Mouse (Mus musculus) testis, adult 2 months (tissue): ENCODE measurements at regions not wholly inside any gene's neighbourhood (a gene's known extent, or its start where the extent isn't known, plus 50 kb on each side); places are given as distances from the start of the nearest gene placed in this dataset.

Experiments used
- H3K27ac ChIP-seq: fragments of 200-500 bp; 2 replicates; pipeline ENCODE4 v1.5.1; 2012; ENCODE audit warnings: low read depth, low read length; ENCODE audit not compliant: control insufficient read depth, insufficient read depth
- H3K27me3 ChIP-seq: fragments of 200-500 bp; 2 replicates; pipeline ENCODE4 v1.6.1; 2012; ENCODE audit warnings: mild to moderate bottlenecking, low read length, moderate library complexity; ENCODE audit not compliant: control insufficient read depth, insufficient read depth
- H3K36me3 ChIP-seq: fragments of 200-500 bp; 2 replicates; pipeline ENCODE4 v1.6.1; 2012; ENCODE audit warnings: mild to moderate bottlenecking, low read length; ENCODE audit not compliant: control insufficient read depth, insufficient read depth
- H3K4me1 ChIP-seq: fragments of 200-500 bp; 2 replicates; pipeline ENCODE4 v1.6.1; 2012; ENCODE audit warnings: low read length; ENCODE audit not compliant: control insufficient read depth, insufficient read depth
- H3K4me3 ChIP-seq: fragments of 200-500 bp; 2 replicates; pipeline ENCODE4 v1.5.1; 2012; ENCODE audit warnings: low read depth, mild to moderate bottlenecking, low read length, moderate library complexity, mixed read lengths; ENCODE audit not compliant: control insufficient read depth
- CTCF ChIP-seq: fragments of 200-500 bp; IDR thresholded peaks from 2 replicates; pipeline ENCODE4 v1.5.1; 2012; ENCODE audit warnings: low read depth, mild to moderate bottlenecking, inconsistent platforms, low read length, moderate library complexity; ENCODE audit not compliant: control insufficient read depth, insufficient read depth, insufficient replicate concordance
- POLR2A ChIP-seq: fragments of 200-500 bp; IDR thresholded peaks from 2 replicates; pipeline ENCODE4 v1.6.1; 2012; ENCODE audit warnings: low read depth, mild to moderate bottlenecking, inconsistent platforms, low read length, moderate library complexity; ENCODE audit not compliant: control insufficient read depth

GRCm38 (mm10) chr15:88123907-88124523, 476.1 kb upstream of the Zdhhc25 start:
- TF ChIP-seq CTCF = no peak
- TF ChIP-seq POLR2A = no peak
- Histone ChIP-seq H3K4me3 (no peak overlapping the region), H3K27ac (no peak overlapping the region), H3K27me3 (no peaks in the 10 kb centered on the region), H3K4me1 (no peaks in the 10 kb centered on the region), H3K36me3 (no peaks in the 10 kb centered on the region)

- TF ChIP-seq POLR2A (no peak), CTCF (peak; percentile 48; the same call in 1 of the 2 replicates)
- H3K27me3 ChIP-seq = no peaks in the 10 kb centered on the region
- H3K4me1 ChIP-seq = no peaks in the 10 kb centered on the region
- H3K27ac ChIP-seq = no peak overlapping the region
- H3K4me3 ChIP-seq = no peak overlapping the region
- H3K36me3 ChIP-seq = no peaks in the 10 kb centered on the region
Measured at GRCm38 (mm10) chr15:88146118-88146517, 454.0 kb upstream of the Zdhhc25 start.

- Histone ChIP-seq H3K36me3 (no peaks in the 10 kb centered on the region), H3K4me3 (no peak overlapping the region), H3K27me3 (no peaks in the 10 kb centered on the region), H3K27ac (no peak overlapping the region), H3K4me1 (no peaks in the 10 kb centered on the region)
- TF ChIP-seq POLR2A (no peak), CTCF (no peak)
Measured at GRCm38 (mm10) chr15:88151199-88151598, 448.9 kb upstream of the Zdhhc25 start.

DNA sequence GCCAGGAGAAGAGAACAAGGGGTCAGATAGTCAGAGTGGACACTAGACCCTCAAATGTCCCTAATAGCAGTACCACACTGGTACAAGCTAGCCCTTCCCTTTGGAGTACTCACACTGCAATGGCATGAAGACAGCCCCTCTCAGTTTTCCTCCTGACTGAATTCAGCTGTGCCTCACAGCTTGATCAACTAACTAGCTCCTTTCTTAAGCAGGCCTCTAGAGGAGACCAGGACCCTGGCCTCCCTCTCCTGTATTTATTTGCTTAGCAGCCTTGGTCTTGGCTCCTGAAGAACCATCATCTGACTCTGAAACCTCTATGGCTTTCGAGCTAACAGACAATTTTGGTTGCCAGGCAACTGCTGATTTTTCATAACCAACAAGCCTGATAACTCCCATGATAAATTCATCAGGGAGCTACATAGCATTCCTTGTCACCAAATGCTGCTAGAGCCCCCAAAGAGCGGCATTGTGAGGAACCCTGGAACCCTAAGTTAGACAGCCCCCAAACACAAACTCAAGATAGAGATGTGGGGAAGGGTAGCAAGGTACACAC, 440.4 kb upstream of the Zdhhc25 start:
- no peak overlapping the region for H3K27ac ChIP-seq
- no peaks in the 10 kb centered on the region for H3K36me3 ChIP-seq
- no peak for TF ChIP-seq POLR2A
- no peak overlapping the region for H3K4me3 ChIP-seq
- no peaks in the 10 kb centered on the region for H3K27me3 ChIP-seq
- no peaks in the 10 kb centered on the region for H3K4me1 ChIP-seq

GRCm38 (mm10) chr15:88160291-88160690, 439.8 kb upstream of the Zdhhc25 start:
- no peak overlapping the region for H3K4me3 ChIP-seq
- H3K36me3 ChIP-seq = no peaks in the 10 kb centered on the region
- H3K27ac ChIP-seq = no peak overlapping the region
- TF ChIP-seq POLR2A = no peak
- no peak for TF ChIP-seq CTCF
- H3K27me3 ChIP-seq = no peaks in the 10 kb centered on the region
- H3K4me1 ChIP-seq = no peaks in the 10 kb centered on the region

GRCm38 (mm10) chr15:88163438-88163837, 436.7 kb upstream of the Zdhhc25 start:
- no peaks in the 10 kb centered on the region for H3K27me3 ChIP-seq
- TF ChIP-seq CTCF (no peak), POLR2A (no peak)
- no peak overlapping the region for H3K27ac ChIP-seq
- H3K4me3 ChIP-seq = no peak overlapping the region
- H3K36me3 ChIP-seq = no peaks in the 10 kb centered on the region
- H3K4me1 ChIP-seq = no peaks in the 10 kb centered on the region

- TF ChIP-seq POLR2A (no peak), CTCF (no peak)
- no peak overlapping the region for H3K27ac ChIP-seq
- no peaks in the 10 kb centered on the region for H3K4me1 ChIP-seq
- H3K36me3 ChIP-seq = no peaks in the 10 kb centered on the region
- H3K4me3 ChIP-seq = no peak overlapping the region
- no peaks in the 10 kb centered on the region for H3K27me3 ChIP-seq
Measured at GRCm38 (mm10) chr15:88174326-88174725, 425.8 kb upstream of the Zdhhc25 start.
